Mouse (Mus musculus): ENCODE data around the gene Sash3.

- TF ChIP-seq USF1 (IDR thresholded peaks at IDR 0.05; ENCODE audit: low read depth), result no peak
- no peak for TF ChIP-seq CTCF (IDR thresholded peaks at IDR 0.05; ENCODE audit: control insufficient read depth, insufficient read depth, insufficient read length)
- no peak for TF ChIP-seq MYOG (IDR thresholded peaks at IDR 0.05; ENCODE audit: control insufficient read depth, extremely low read depth, insufficient read length)
Measured at GRCm38 (mm10) chrX:48153949-48154348, 7.7 kb downstream of the Sash3 start.

All from C2C12 (cell line).